Mouse (Mus musculus) MEL (cell line): ENCODE data around the gene Tmem102. TPM values are rescaled to one million over a fixed set of nuclear protein-coding genes. Genes with fewer than 3 reads are reported as not detected.
A peak's percentile ranks its signal among the peaks of the same experiment; 100 is the strongest.

Experiments used
- DNase-seq: peaks from one replicate; pipeline ENCODE4 v3.0.0; 2011; ENCODE audit warnings: low read depth, low spot score
- H3K27ac ChIP-seq: 2 replicates; pipeline ENCODE4 v1.5.1; 2012; ENCODE audit warnings: low read depth, mild to moderate bottlenecking, control low read depth, low read length, moderate library complexity; ENCODE audit not compliant: control insufficient read depth
- H3K27me3 ChIP-seq, 2 experiments: fragments of 150-350 bp in 1 of 2; sonication (generic) in 1 of 2; 2 replicates each; pipeline ENCODE4 v1.6.1; 2012; ENCODE audit warnings: low read length in 2 of 2, mild to moderate bottlenecking in 2 of 2, improper control_type of control experiment in 1 of 2, moderate library complexity in 1 of 2; ENCODE audit not compliant: insufficient read depth in 2 of 2, control insufficient read depth in 1 of 2
- H3K36me3 ChIP-seq, 2 experiments: 2 replicates each; pipeline ENCODE4 v1.6.1; 2012 to 2014; ENCODE audit warnings: low read length in 2 of 2, improper control_type of control experiment in 1 of 2, inconsistent platforms in 1 of 2, mild to moderate bottlenecking in 1 of 2; ENCODE audit not compliant: insufficient read depth in 2 of 2, control insufficient read depth in 1 of 2
- H3K4me1 ChIP-seq, 2 experiments: fragments of 150-350 bp in 1 of 2; sonication (generic) in 1 of 2; 2 replicates each; pipeline ENCODE4 v1.6.1; 2012; ENCODE audit warnings: low read length in 2 of 2, improper control_type of control experiment in 1 of 2, mild to moderate bottlenecking in 1 of 2; ENCODE audit not compliant: insufficient read depth in 2 of 2, control insufficient read depth in 1 of 2
- H3K4me3 ChIP-seq, 2 experiments: fragments of 150-350 bp in 1 of 2; sonication (generic) in 1 of 2; 2 replicates each; pipeline ENCODE4 v1.5.1; 2012; ENCODE audit warnings: low read depth in 2 of 2, low read length in 2 of 2, mild to moderate bottlenecking in 2 of 2, moderate library complexity in 2 of 2, control low read depth in 1 of 2, improper control_type of control experiment in 1 of 2; ENCODE audit not compliant: control insufficient read depth in 1 of 2, insufficient read depth in 1 of 2
- H3K79me2 ChIP-seq: 2 replicates; pipeline ENCODE4 v1.6.1; 2012; ENCODE audit warnings: mild to moderate bottlenecking, low read length, moderate library complexity; ENCODE audit not compliant: control insufficient read depth, poor library complexity, insufficient read depth
- H3K9ac ChIP-seq: 2 replicates; pipeline ENCODE4 v1.6.1; 2012; ENCODE audit warnings: low read depth, mild to moderate bottlenecking, control low read depth, low read length, moderate library complexity; ENCODE audit not compliant: control insufficient read depth, poor library complexity, severe bottlenecking
- H3K9me3 ChIP-seq: fragments of 150-350 bp; sonication (generic); replicated peaks from 2 replicates; pipeline ENCODE4 v1.6.1; 2012; ENCODE audit warnings: mild to moderate bottlenecking, low read length, improper control_type of control experiment, moderate library complexity; ENCODE audit not compliant: insufficient read depth
- BHLHE40 ChIP-seq: IDR thresholded peaks from 2 replicates; pipeline ENCODE4 v1.6.1; 2012; ENCODE audit warnings: low read depth, mild to moderate bottlenecking, inconsistent platforms, low read length, improper control_type of control experiment, borderline replicate concordance
- CHD2 ChIP-seq: IDR thresholded peaks from 2 replicates; pipeline ENCODE4 v1.6.1; 2011; ENCODE audit warnings: low read length, improper control_type of control experiment
- ELF1 ChIP-seq: IDR thresholded peaks from 2 replicates; pipeline ENCODE4 v1.6.1; 2014; ENCODE audit warnings: low read depth, mild to moderate bottlenecking, inconsistent platforms, low read length, improper control_type of control experiment, moderate library complexity
- ETS1 ChIP-seq: IDR thresholded peaks from 2 replicates; pipeline ENCODE4 v1.6.1; 2012; ENCODE audit warnings: low read depth, mild to moderate bottlenecking, inconsistent platforms, low read length, improper control_type of control experiment, moderate library complexity
- GATA1 ChIP-seq: IDR thresholded peaks from 2 replicates; pipeline ENCODE4 v1.6.1; 2011; ENCODE audit warnings: low read depth, low read length, improper control_type of control experiment
- HCFC1 ChIP-seq: IDR thresholded peaks from 2 replicates; pipeline ENCODE4 v1.6.1; 2012; ENCODE audit warnings: low read depth, mild to moderate bottlenecking, inconsistent platforms, low read length, improper control_type of control experiment, moderate library complexity
- KAT2A ChIP-seq: conservative IDR thresholded peaks from 2 replicates; pipeline ENCODE4 v1.6.1; 2012; ENCODE audit warnings: low read depth, low read length, improper control_type of control experiment, inconsistent platforms
- MAFK ChIP-seq: IDR thresholded peaks from 2 replicates; pipeline ENCODE4 v1.6.1; 2011; ENCODE audit warnings: low read depth, mild to moderate bottlenecking, low read length, improper control_type of control experiment, borderline replicate concordance
- MAX ChIP-seq: IDR thresholded peaks from 2 replicates; pipeline ENCODE4 v1.6.1; 2011; ENCODE audit warnings: low read length, improper control_type of control experiment
- MAZ ChIP-seq: IDR thresholded peaks from 2 replicates; pipeline ENCODE4 v1.6.1; 2012; ENCODE audit warnings: low read depth, mild to moderate bottlenecking, inconsistent platforms, low read length, improper control_type of control experiment
- MXI1 ChIP-seq: IDR thresholded peaks from 2 replicates; pipeline ENCODE4 v1.6.1; 2011; ENCODE audit warnings: mild to moderate bottlenecking, low read depth, low read length, improper control_type of control experiment
- MYB ChIP-seq: IDR thresholded peaks from 2 replicates; pipeline ENCODE4 v1.6.1; 2011; ENCODE audit warnings: mild to moderate bottlenecking, low read depth, low read length, improper control_type of control experiment
- NELFE ChIP-seq: IDR thresholded peaks from 2 replicates; pipeline ENCODE4 v1.6.1; 2011; ENCODE audit warnings: low read depth, low read length, improper control_type of control experiment
- NRF1 ChIP-seq: IDR thresholded peaks from 2 replicates; pipeline ENCODE4 v1.6.1; 2014; ENCODE audit warnings: low read depth, mild to moderate bottlenecking, inconsistent platforms, low read length, improper control_type of control experiment, moderate library complexity; ENCODE audit not compliant: poor library complexity, insufficient read depth, severe bottlenecking
- POLR2A ChIP-seq, 2 experiments: IDR thresholded peaks; 2 replicates each; pipeline ENCODE4 v1.6.1; 2011 to 2012; ENCODE audit warnings: low read length in 2 of 2, mild to moderate bottlenecking in 2 of 2, control low read depth in 1 of 2, improper control_type of control experiment in 1 of 2, low read depth in 1 of 2, moderate library complexity in 1 of 2; ENCODE audit not compliant: control insufficient read depth in 1 of 2, insufficient read depth in 1 of 2, poor library complexity in 1 of 2
- SMC3 ChIP-seq: IDR thresholded peaks from 2 replicates; pipeline ENCODE4 v1.6.1; 2011; ENCODE audit warnings: low read depth, low read length, improper control_type of control experiment
- TAL1 ChIP-seq: IDR thresholded peaks from 2 replicates; pipeline ENCODE4 v1.6.1; 2012; ENCODE audit warnings: mild to moderate bottlenecking, inconsistent platforms, low read length, moderate library complexity, mixed read lengths
- TBP ChIP-seq: IDR thresholded peaks from 2 replicates; pipeline ENCODE4 v1.8.0; 2011; ENCODE audit warnings: low read depth, low read length, improper control_type of control experiment
- TCF12 ChIP-seq: IDR thresholded peaks from 2 replicates; pipeline ENCODE4 v1.6.1; 2014; ENCODE audit warnings: low read depth, mild to moderate bottlenecking, inconsistent platforms, low read length, improper control_type of control experiment, moderate library complexity
- UBTF ChIP-seq: IDR thresholded peaks from 2 replicates; pipeline ENCODE4 v1.6.1; 2012; ENCODE audit warnings: low read depth, mild to moderate bottlenecking, inconsistent platforms, low read length, improper control_type of control experiment, moderate library complexity, borderline replicate concordance; ENCODE audit not compliant: insufficient read depth
- USF1 ChIP-seq: IDR thresholded peaks from 2 replicates; pipeline ENCODE4 v1.6.1; 2014; ENCODE audit warnings: low read depth, mild to moderate bottlenecking, inconsistent platforms, low read length, improper control_type of control experiment, moderate library complexity
- USF2 ChIP-seq, 2 experiments: IDR thresholded peaks; 2 replicates each; pipeline ENCODE4 v1.6.1; 2011 to 2012; ENCODE audit warnings: improper control_type of control experiment in 2 of 2, low read length in 2 of 2, borderline replicate concordance in 1 of 2, inconsistent platforms in 1 of 2, low read depth in 1 of 2, mild to moderate bottlenecking in 1 of 2; ENCODE audit not compliant: insufficient read depth in 1 of 2
- ZC3H11A ChIP-seq: IDR thresholded peaks from 2 replicates; pipeline ENCODE4 v1.6.1; 2012; ENCODE audit warnings: low read depth, mild to moderate bottlenecking, inconsistent platforms, low read length, improper control_type of control experiment
- ZMIZ1 ChIP-seq: IDR thresholded peaks from 2 replicates; pipeline ENCODE4 v1.6.1; 2012; ENCODE audit warnings: low read depth, mild to moderate bottlenecking, inconsistent platforms, low read length, improper control_type of control experiment, moderate library complexity
- polyA plus RNA-seq, 2 experiments: library from polyadenylated mRNA; stranded (reverse) in 1 of 2; unstranded in 1 of 2; fragments of >175 nt in 1 of 2; fragments of >200 nt in 1 of 2; gene quantifications; 2 replicates each; pipeline versions ENCODE4 v1.2.1 to v1.2.4; 2012; ENCODE audit warnings: low replicate concordance in 2 of 2, low read depth in 1 of 2; ENCODE audit not compliant: insufficient read length in 2 of 2, insufficient read depth in 1 of 2, missing spikeins in 1 of 2
- total RNA-seq: library from RNA; depleted of rRNA; stranded (reverse); fragments of 300-350 nt; gene quantifications from 2 replicates; pipeline ENCODE4 v1.2.3, GENCODE M21; 2012

The Tmem102 gene
- total and polyA plus RNA-seq, 3 experiments, result 0.31 to 2.4 TPM; not detected in 1

GRCm38 (mm10) chr11:69802648-69803105 is 2.7 kb downstream of the Tmem102 start (continued):
- TF ChIP-seq ETS1 (peak; percentile 3; the same call in 1 of the 2 replicates), USF1 (no peak)
- TF ChIP-seq, all 39 proteins: peak for 13

- peak within 1 kb of the TSS; percentile 74 for H3K27ac ChIP-seq
- peak within 1 kb of the TSS; percentile 70 to 89 for H3K4me3 ChIP-seq
- peak within 1 kb of the TSS; percentile 77 for H3K9ac ChIP-seq
- TF ChIP-seq TCF12 (no peak), TBP (no peak), USF2 (IDR thresholded peaks at IDR 0.05; ENCODE audit: borderline replicate concordance in 1 of 2, insufficient read depth in 1 of 2, low read depth in 1 of 2, low read length in 2 of 2) (no peak), MAZ (0 out of 2 replicates have a peak, but pooled peaks have one; percentile 6), UBTF (no peak), SMC3 (no peak), KAT2A (no peak), BHLHE40 (no peak), CHD2 (no peak), NRF1 (no peak), ZMIZ1 (no peak), NELFE (peak; percentile 12; the same call in 1 of the 2 replicates)
- H3K36me3 ChIP-seq, result peaks cover 0 to 8% of the 10 kb centered on the region in 2 experiments; a peak in 2 of 4 replicates
- H3K27me3 ChIP-seq, result no peaks in the 10 kb centered on the region
- H3K4me1 ChIP-seq, result peaks cover 5 to 19% of the 10 kb centered on the region in 2 experiments; a peak in 3 of 4 replicates
- no peak for DNase-seq
- peaks cover 8% of the 10 kb centered on the region; the same call in 1 of the 2 replicates for H3K79me2 ChIP-seq
- no peaks in the 10 kb centered on the region for H3K9me3 ChIP-seq
These were observed 3.9 kb downstream of the Tmem102 start, which contains the start of gene Fgf11 for GRCm38 (mm10) chr11:69801379-69801977. Gene Fgf11 (minus strand): TSS chr11:69801857.

GRCm38 (mm10) chr11:69800392-69801197 is 4.8 kb downstream of the Tmem102 start:
- no peaks in the 10 kb centered on the region for H3K27me3 ChIP-seq
- peaks cover 8% of the 10 kb centered on the region; the same call in 1 of the 2 replicates for H3K79me2 ChIP-seq
- peaks cover 5 to 21% of the 10 kb centered on the region in 2 experiments; a peak in 3 of 4 replicates for H3K4me1 ChIP-seq
- peak overlapping the region; percentile 74 for H3K27ac ChIP-seq
- no peaks in the 10 kb centered on the region for H3K9me3 ChIP-seq
- H3K36me3 ChIP-seq, result peaks cover 0 to 8% of the 10 kb centered on the region in 2 experiments; a peak in 2 of 4 replicates
- H3K9ac ChIP-seq, result peak overlapping the region; percentile 77
- peak overlapping the region; percentile 58 to 89 for H3K4me3 ChIP-seq
- peak; percentile 93 for DNase-seq
- TF ChIP-seq MAFK, result no peak
- peak; percentile 43 for TF ChIP-seq ZMIZ1
- TF ChIP-seq ELF1, result peak; percentile 72
- TF ChIP-seq POLR2A (IDR thresholded peaks at IDR 0.05; ENCODE audit: control insufficient read depth in 1 of 2, insufficient read depth in 1 of 2, low read depth in 1 of 2, low read length in 2 of 2, poor library complexity in 1 of 2), result peak; percentile 35 to 71
- TF ChIP-seq GATA1, result no peak
- TF ChIP-seq USF2 (IDR thresholded peaks at IDR 0.05; ENCODE audit: borderline replicate concordance in 1 of 2, insufficient read depth in 1 of 2, low read depth in 1 of 2, low read length in 2 of 2), result peak in 1 of 2 experiments; percentile 67; a peak in 1 of 4 replicates
- peak; percentile 34; the same call in 1 of the 2 replicates for TF ChIP-seq ETS1
- TF ChIP-seq MXI1, result peak; percentile 31
- peak; percentile 91 for TF ChIP-seq USF1
- peak; percentile 55 for TF ChIP-seq NELFE
- peak; percentile 2; the same call in 1 of the 2 replicates for TF ChIP-seq TCF12
- peak; percentile 90 for TF ChIP-seq CHD2
- no peak for TF ChIP-seq MYB
- no peak for TF ChIP-seq TAL1
- peak; percentile 35; the same call in 1 of the 2 replicates for TF ChIP-seq MAX
- peak; percentile 57; the same call in 1 of the 2 replicates for TF ChIP-seq TBP
- TF ChIP-seq ZC3H11A, result no peak
- TF ChIP-seq HCFC1, result peak; percentile 39; the same call in 1 of the 2 replicates
